Mouse (Mus musculus) embryonic facial prominence, embryonic 14.5 days (tissue): ENCODE measurements at regions not wholly inside any gene's neighbourhood (a gene's known extent, or its start where the extent isn't known, plus 50 kb on each side); places are given as distances from the start of the nearest gene placed in this dataset.
"Not testable (repeated sequence)": the region's sequence is repeated elsewhere in the genome, so short reads cannot be mapped to it uniquely, and the experiment has no call there.

ENCODE experiments used
- ATAC-seq: fragments of 200-750 bp; cut with Nextera tagmentation; 2 replicates; pipeline ENCODE4 v1.8.0; 2017; ENCODE audit warnings: low read depth, moderate number of reproducible peaks, moderate TSS enrichment
- DNase-seq: peaks from one replicate; pipeline ENCODE4 v3.0.0-alpha.2; 2015; ENCODE audit warnings: low spot score
- H3K27ac ChIP-seq: fragments of 300-500 bp; sonication (generic); replicated peaks from 2 replicates; pipeline ENCODE4 v1.5.1; 2014; ENCODE audit warnings: low read depth, mild to moderate bottlenecking, low read length, moderate library complexity
- H3K27me3 ChIP-seq: fragments of 300-500 bp; sonication (generic); replicated peaks from 2 replicates; pipeline ENCODE4 v1.6.1; 2014; ENCODE audit warnings: low read length; ENCODE audit not compliant: control insufficient read depth, insufficient read depth
- H3K36me3 ChIP-seq: fragments of 300-500 bp; sonication (generic); 2 replicates; pipeline ENCODE4 v1.6.1; 2014; ENCODE audit warnings: low read length, mixed read lengths; ENCODE audit not compliant: control insufficient read depth, insufficient read depth
- H3K4me1 ChIP-seq: fragments of 300-500 bp; sonication (generic); 2 replicates; pipeline ENCODE4 v1.6.1; 2014; ENCODE audit warnings: antibody characterized with exemption, low read length; ENCODE audit not compliant: control insufficient read depth, insufficient read depth
- H3K4me2 ChIP-seq: fragments of 300-500 bp; sonication (generic); 2 replicates; pipeline ENCODE4 v1.6.1; 2014; ENCODE audit warnings: low read depth, mild to moderate bottlenecking, low read length, moderate library complexity, mixed read lengths
- H3K4me3 ChIP-seq: fragments of 300-500 bp; sonication (generic); 2 replicates; pipeline ENCODE4 v1.5.1; 2014; ENCODE audit warnings: low read depth, mild to moderate bottlenecking, low read length
- H3K9ac ChIP-seq: fragments of 300-500 bp; sonication (generic); 2 replicates; pipeline ENCODE4 v1.6.1; 2014; ENCODE audit warnings: low read depth, mild to moderate bottlenecking, low read length, moderate library complexity, mixed read lengths
- H3K9me3 ChIP-seq: fragments of 300-500 bp; sonication (generic); 2 replicates; pipeline ENCODE4 v1.6.1; 2016; ENCODE audit warnings: low read length; ENCODE audit not compliant: control insufficient read depth
- WGBS: fragments of 180-500 bp; shearing (Covaris S2); extraction: QIAGEN DNeasy Blood & Tissue Kit; methylation state at CpG from one replicate; pipeline ENCODE4 v1.1.7; 2014; 5-methylcytosine and 5-hydroxymethylcytosine counted together

- Histone ChIP-seq H3K27me3 (no peaks in the 10 kb centered on the region), H3K4me2 (no peak overlapping the region), H3K9ac (no peak overlapping the region), H3K4me1 (no peaks in the 10 kb centered on the region), H3K4me3 (no peak overlapping the region), H3K27ac (no peak overlapping the region), H3K9me3 (no peaks in the 10 kb centered on the region), H3K36me3 (no peaks in the 10 kb centered on the region)
- no peak for ATAC-seq
- WGBS: 82% methylated on average over 5 of the region's 5 CpGs
- DNase-seq: no peak
Measured at GRCm38 (mm10) chr3:36387431-36387830, 88.3 kb downstream of the Anxa5 start.

- no peak overlapping the region for H3K27ac ChIP-seq
- H3K4me1 ChIP-seq: no peaks in the 10 kb centered on the region
- no peak overlapping the region for H3K9ac ChIP-seq
- H3K4me3 ChIP-seq: no peak overlapping the region
- no peaks in the 10 kb centered on the region for H3K9me3 ChIP-seq
- no peaks in the 10 kb centered on the region for H3K36me3 ChIP-seq
- ATAC-seq: no peak
- no peaks in the 10 kb centered on the region for H3K27me3 ChIP-seq
- no peak for DNase-seq
- H3K4me2 ChIP-seq: no peak overlapping the region
- WGBS: 91% methylated on average over 4 of the region's 4 CpGs
Measured at GRCm38 (mm10) chr3:36383438-36383945, 92.2 kb downstream of the Anxa5 start.

GRCm38 (mm10) chr3:36381621-36382193, 94.0 kb downstream of the Anxa5 start:
- ATAC-seq (no peak), DNase-seq (no peak)
- Histone ChIP-seq H3K4me2 (no peak overlapping the region), H3K4me1 (no peaks in the 10 kb centered on the region), H3K27ac (no peak overlapping the region), H3K27me3 (no peaks in the 10 kb centered on the region), H3K9ac (no peak overlapping the region), H3K4me3 (no peak overlapping the region), H3K36me3 (no peaks in the 10 kb centered on the region), H3K9me3 (no peaks in the 10 kb centered on the region)
- WGBS: 74% methylated on average over 5 of the region's 5 CpGs

GRCm38 (mm10) chr3:36375722-36376121, 100.0 kb downstream of the Anxa5 start:
- Histone ChIP-seq H3K27me3 (no peaks in the 10 kb centered on the region), H3K9ac (no peak overlapping the region), H3K4me3 (no peak overlapping the region), H3K9me3 (no peaks in the 10 kb centered on the region), H3K4me2 (no peak overlapping the region), H3K4me1 (no peaks in the 10 kb centered on the region), H3K36me3 (no peaks in the 10 kb centered on the region), H3K27ac (no peak overlapping the region)
- WGBS: 71% methylated on average over 2 of the region's 2 CpGs
- DNase-seq: peak; percentile 23
- ATAC-seq: no peak

- ATAC-seq: no peak
- Histone ChIP-seq H3K9ac (no peak overlapping the region), H3K4me1 (no peaks in the 10 kb centered on the region), H3K9me3 (no peaks in the 10 kb centered on the region), H3K4me2 (no peak overlapping the region), H3K4me3 (no peak overlapping the region), H3K27ac (no peak overlapping the region), H3K36me3 (no peaks in the 10 kb centered on the region), H3K27me3 (no peaks in the 10 kb centered on the region)
- 59% methylated on average over 5 of the region's 5 CpGs for WGBS
- DNase-seq: no peak
Measured at GRCm38 (mm10) chr3:36374939-36375338, 100.8 kb downstream of the Anxa5 start.

GRCm38 (mm10) chr3:36360933-36361332, 114.8 kb downstream of the Anxa5 start:
- H3K4me1 ChIP-seq: no peaks in the 10 kb centered on the region
- H3K36me3 ChIP-seq: no peaks in the 10 kb centered on the region
- no peak overlapping the region for H3K4me3 ChIP-seq
- no peak overlapping the region for H3K9ac ChIP-seq
- ATAC-seq (no peak), DNase-seq (no peak)
- H3K27me3 ChIP-seq: no peaks in the 10 kb centered on the region
- 60% methylated on average over 6 of the region's 6 CpGs for WGBS
- H3K27ac ChIP-seq: no peak overlapping the region
- H3K4me2 ChIP-seq: no peak overlapping the region
- H3K9me3 ChIP-seq: no peaks in the 10 kb centered on the region

GRCm38 (mm10) chr3:36354201-36354600, 121.5 kb downstream of the Anxa5 start:
- not testable (repeated sequence) for H3K9me3 ChIP-seq, H3K4me1 ChIP-seq, DNase-seq, H3K4me2 ChIP-seq, H3K36me3 ChIP-seq, ATAC-seq, H3K27me3 ChIP-seq, H3K4me3 ChIP-seq, H3K9ac ChIP-seq, H3K27ac ChIP-seq
- 92% methylated on average over 3 of the region's 3 CpGs for WGBS

- DNase-seq (peak; percentile 7), ATAC-seq (no peak)
- no peak overlapping the region for H3K4me3 ChIP-seq
- H3K36me3 ChIP-seq: no peaks in the 10 kb centered on the region
- no peak overlapping the region for H3K9ac ChIP-seq
- H3K4me2 ChIP-seq: no peak overlapping the region
- 51% methylated on average over 4 of the region's 4 CpGs for WGBS
- no peaks in the 10 kb centered on the region for H3K27me3 ChIP-seq
- H3K9me3 ChIP-seq: no peaks in the 10 kb centered on the region
- H3K27ac ChIP-seq: no peak overlapping the region
- no peaks in the 10 kb centered on the region for H3K4me1 ChIP-seq
Measured at GRCm38 (mm10) chr3:36352032-36352742, 123.5 kb downstream of the Anxa5 start.

GRCm38 (mm10) chr3:36349073-36349472, 126.6 kb downstream of the Anxa5 start:
- no peak overlapping the region for H3K4me2 ChIP-seq
- H3K9me3 ChIP-seq: no peaks in the 10 kb centered on the region
- no peak overlapping the region for H3K4me3 ChIP-seq
- H3K27me3 ChIP-seq: no peaks in the 10 kb centered on the region
- no peak for ATAC-seq
- no peak for DNase-seq
- no peaks in the 10 kb centered on the region for H3K4me1 ChIP-seq
- no peak overlapping the region for H3K27ac ChIP-seq
- no peak overlapping the region for H3K9ac ChIP-seq
- WGBS: 90% methylated on average over 4 of the region's 4 CpGs
- H3K36me3 ChIP-seq: no peaks in the 10 kb centered on the region
